Mouse (Mus musculus): ENCODE data around the gene Atp6v1a. TPM values are rescaled to one million over a fixed set of nuclear protein-coding genes. Genes with fewer than 3 reads are reported as not detected.
A peak's percentile ranks its signal among the peaks of the same experiment; 100 is the strongest.

Gene Atp6v1a
- polyA plus RNA-seq, 1 experiment, result 139 TPM

- Histone ChIP-seq H3K27ac (ENCODE audit: insufficient read depth, low read depth, low read length) (peak overlapping the region; percentile 99), H3K4me3 (ENCODE audit: insufficient read depth, low read depth, low read length) (peak overlapping the region; percentile 87), H3K27me3 (replicated peaks; ENCODE audit: control insufficient read depth, insufficient read depth, low read length) (no peaks in the 10 kb centered on the region), H3K36me3 (ENCODE audit: control insufficient read depth, insufficient read depth, low read length) (no peaks in the 10 kb centered on the region), H3K4me1 (ENCODE audit: control insufficient read depth, insufficient read depth, low read length) (peaks cover 6% of the 10 kb centered on the region; the same call in 1 of the 2 replicates)
- under 1% methylated on average over 25 of the region's 25 CpGs for WGBS
- TF ChIP-seq CTCF (conservative IDR thresholded peaks at IDR 0.05; ENCODE audit: insufficient read depth, insufficient read length, low read depth, low read length) (no peak), POLR2A (IDR thresholded peaks at IDR 0.05; ENCODE audit: low read depth, low read length) (peak; percentile 92)
- DNase-seq, result peak; percentile 95
These were observed 448 bp downstream of the Atp6v1a start for GRCm38 (mm10) chr16:44138979-44139535.

- H3K36me3 ChIP-seq (ENCODE audit: control insufficient read depth, insufficient read depth, low read length), result no peaks in the 10 kb centered on the region
- WGBS, result under 1% methylated on average over 24 of the region's 24 CpGs
- DNase-seq, result peak; percentile 20
- TF ChIP-seq POLR2A (IDR thresholded peaks at IDR 0.05; ENCODE audit: low read depth, low read length) (no peak), CTCF (conservative IDR thresholded peaks at IDR 0.05; ENCODE audit: insufficient read depth, insufficient read length, low read depth, low read length) (no peak)
- no peaks in the 10 kb centered on the region for H3K27me3 ChIP-seq (replicated peaks; ENCODE audit: control insufficient read depth, insufficient read depth, low read length)
- peak overlapping the region; percentile 87 for H3K4me3 ChIP-seq (ENCODE audit: insufficient read depth, low read depth, low read length)
- peak overlapping the region; percentile 99 for H3K27ac ChIP-seq (ENCODE audit: insufficient read depth, low read depth, low read length)
- peaks cover 6% of the 10 kb centered on the region; the same call in 1 of the 2 replicates for H3K4me1 ChIP-seq (ENCODE audit: control insufficient read depth, insufficient read depth, low read length)
These were observed 1.0 kb downstream of the Atp6v1a start for GRCm38 (mm10) chr16:44138377-44138978.

- H3K27me3 ChIP-seq (replicated peaks; ENCODE audit: control insufficient read depth, insufficient read depth, low read length), result no peaks in the 10 kb centered on the region
- H3K4me3 ChIP-seq (ENCODE audit: insufficient read depth, low read depth, low read length), result peak overlapping the region; percentile 44
- TF ChIP-seq CTCF (conservative IDR thresholded peaks at IDR 0.05; ENCODE audit: insufficient read depth, insufficient read length, low read depth, low read length) (no peak), POLR2A (IDR thresholded peaks at IDR 0.05; ENCODE audit: low read depth, low read length) (no peak)
- peaks cover 6% of the 10 kb centered on the region; the same call in 1 of the 2 replicates for H3K4me1 ChIP-seq (ENCODE audit: control insufficient read depth, insufficient read depth, low read length)
- peak overlapping the region; percentile 78 for H3K27ac ChIP-seq (ENCODE audit: insufficient read depth, low read depth, low read length)
- no peaks in the 10 kb centered on the region for H3K36me3 ChIP-seq (ENCODE audit: control insufficient read depth, insufficient read depth, low read length)
- WGBS, result 33% methylated on average over 6 of the region's 6 CpGs
- peak; percentile 86 for DNase-seq
These were observed 2.9 kb downstream of the Atp6v1a start for GRCm38 (mm10) chr16:44136511-44137021.

- H3K27me3 ChIP-seq (replicated peaks; ENCODE audit: control insufficient read depth, insufficient read depth, low read length), result no peaks in the 10 kb centered on the region
- no peaks in the 10 kb centered on the region for H3K36me3 ChIP-seq (ENCODE audit: control insufficient read depth, insufficient read depth, low read length)
- WGBS, result 83% methylated on average over 3 of the region's 3 CpGs
- H3K27ac ChIP-seq (ENCODE audit: insufficient read depth, low read depth, low read length), result no peak overlapping the region
- no peak for TF ChIP-seq CTCF (conservative IDR thresholded peaks at IDR 0.05; ENCODE audit: insufficient read depth, insufficient read length, low read depth, low read length)
- TF ChIP-seq POLR2A (IDR thresholded peaks at IDR 0.05; ENCODE audit: low read depth, low read length), result no peak
- peaks cover 6% of the 10 kb centered on the region; the same call in 1 of the 2 replicates for H3K4me1 ChIP-seq (ENCODE audit: control insufficient read depth, insufficient read depth, low read length)
- H3K4me3 ChIP-seq (ENCODE audit: insufficient read depth, low read depth, low read length), result no peak overlapping the region
- no peak for DNase-seq
These were observed 6.3 kb downstream of the Atp6v1a start for GRCm38 (mm10) chr16:44133187-44133586.

GRCm38 (mm10) chr16:44132300-44132699, 7.2 kb downstream of the Atp6v1a start:
- H3K4me3 ChIP-seq (ENCODE audit: insufficient read depth, low read depth, low read length), result no peak overlapping the region
- H3K27ac ChIP-seq (ENCODE audit: insufficient read depth, low read depth, low read length), result no peak overlapping the region
- H3K36me3 ChIP-seq (ENCODE audit: control insufficient read depth, insufficient read depth, low read length), result no peaks in the 10 kb centered on the region
- 66% methylated on average over 4 of the region's 4 CpGs for WGBS
- H3K27me3 ChIP-seq (replicated peaks; ENCODE audit: control insufficient read depth, insufficient read depth, low read length), result no peaks in the 10 kb centered on the region
- H3K4me1 ChIP-seq (ENCODE audit: control insufficient read depth, insufficient read depth, low read length), result peaks cover 6% of the 10 kb centered on the region; the same call in 1 of the 2 replicates
- no peak for DNase-seq
- TF ChIP-seq POLR2A (IDR thresholded peaks at IDR 0.05; ENCODE audit: low read depth, low read length), result no peak
- no peak for TF ChIP-seq CTCF (conservative IDR thresholded peaks at IDR 0.05; ENCODE audit: insufficient read depth, insufficient read length, low read depth, low read length)

GRCm38 (mm10) chr16:44126437-44126836, 13.1 kb downstream of the Atp6v1a start:
- Histone ChIP-seq H3K4me1 (ENCODE audit: control insufficient read depth, insufficient read depth, low read length) (peaks cover 11% of the 10 kb centered on the region), H3K36me3 (ENCODE audit: control insufficient read depth, insufficient read depth, low read length) (no peaks in the 10 kb centered on the region), H3K27ac (ENCODE audit: insufficient read depth, low read depth, low read length) (no peak overlapping the region), H3K27me3 (replicated peaks; ENCODE audit: control insufficient read depth, insufficient read depth, low read length) (no peaks in the 10 kb centered on the region), H3K4me3 (ENCODE audit: insufficient read depth, low read depth, low read length) (no peak overlapping the region)
- TF ChIP-seq POLR2A (IDR thresholded peaks at IDR 0.05; ENCODE audit: low read depth, low read length) (no peak), CTCF (conservative IDR thresholded peaks at IDR 0.05; ENCODE audit: insufficient read depth, insufficient read length, low read depth, low read length) (no peak)
- DNase-seq, result peak; percentile 22
- 38% methylated on average over 4 of the region's 4 CpGs for WGBS

- no peak for TF ChIP-seq POLR2A (IDR thresholded peaks at IDR 0.05; ENCODE audit: low read depth, low read length)
- TF ChIP-seq CTCF (conservative IDR thresholded peaks at IDR 0.05; ENCODE audit: insufficient read depth, insufficient read length, low read depth, low read length), result no peak
- 64% methylated on average over 2 of the region's 2 CpGs for WGBS
- Histone ChIP-seq H3K27ac (ENCODE audit: insufficient read depth, low read depth, low read length) (no peak overlapping the region), H3K4me3 (ENCODE audit: insufficient read depth, low read depth, low read length) (no peak overlapping the region), H3K27me3 (replicated peaks; ENCODE audit: control insufficient read depth, insufficient read depth, low read length) (no peaks in the 10 kb centered on the region), H3K4me1 (ENCODE audit: control insufficient read depth, insufficient read depth, low read length) (peaks cover 11% of the 10 kb centered on the region), H3K36me3 (ENCODE audit: control insufficient read depth, insufficient read depth, low read length) (no peaks in the 10 kb centered on the region)
- peak; percentile 58 for DNase-seq
These were observed 14.1 kb downstream of the Atp6v1a start for GRCm38 (mm10) chr16:44125436-44125835.
